Mouse (Mus musculus): ENCODE data around the gene Mesp1. TPM values are rescaled to one million over a fixed set of nuclear protein-coding genes. Genes with fewer than 3 reads are reported as not detected.
"Not testable (repeated sequence)": the region's sequence is repeated elsewhere in the genome, so short reads cannot be mapped to it uniquely, and the experiment has no call there.

The Mesp1 gene
- polyA plus RNA-seq, 1 experiment from 2014 or later = not detected

- no peaks in the 10 kb centered on the region for H3K36me3 ChIP-seq (ENCODE audit: control insufficient read depth, insufficient read depth, low read length)
- H3K4me1 ChIP-seq (ENCODE audit: control insufficient read depth, insufficient read depth, low read length) = no peaks in the 10 kb centered on the region
- H3K4me3 ChIP-seq (ENCODE audit: low read depth, low read length) = no peak overlapping the region
- DNase-seq (ENCODE audit: low spot score) = no peak
- ATAC-seq (ENCODE audit: insufficient number of reproducible peaks, low FRiP score, low TSS enrichment, low read depth) = no peak
- no peaks in the 10 kb centered on the region for H3K9me3 ChIP-seq (ENCODE audit: control insufficient read depth, low read length)
- 70% methylated on average over 11 of the region's 11 CpGs for WGBS
- H3K4me2 ChIP-seq (ENCODE audit: low read depth, severe bottlenecking) = no peak overlapping the region
- no peaks in the 10 kb centered on the region for H3K27me3 ChIP-seq (ENCODE audit: control insufficient read depth, insufficient read depth, low read length)
- no peak overlapping the region for H3K9ac ChIP-seq (ENCODE audit: low read length)
- no peak overlapping the region for H3K27ac ChIP-seq (replicated peaks; ENCODE audit: low read depth, low read length)
Observed at GRCm38 (mm10) chr7:79801391-79801790, 7.8 kb upstream of the Mesp1 start.

GRCm38 (mm10) chr7:79800336-79800735, 6.7 kb upstream of the Mesp1 start:
- H3K4me1 ChIP-seq (ENCODE audit: control insufficient read depth, insufficient read depth, low read length) = no peaks in the 10 kb centered on the region
- no peak overlapping the region for H3K27ac ChIP-seq (replicated peaks; ENCODE audit: low read depth, low read length)
- 0 out of 2 replicates have a peak, but pooled peaks cover under 1% of the 10 kb centered on the region for H3K27me3 ChIP-seq (ENCODE audit: control insufficient read depth, insufficient read depth, low read length)
- ATAC-seq (ENCODE audit: insufficient number of reproducible peaks, low FRiP score, low TSS enrichment, low read depth) (no peak), DNase-seq (ENCODE audit: low spot score) (no peak)
- no peaks in the 10 kb centered on the region for H3K9me3 ChIP-seq (ENCODE audit: control insufficient read depth, low read length)
- H3K4me3 ChIP-seq (ENCODE audit: low read depth, low read length) = no peak overlapping the region
- H3K4me2 ChIP-seq (ENCODE audit: low read depth, severe bottlenecking) = no peak overlapping the region
- no peak overlapping the region for H3K9ac ChIP-seq (ENCODE audit: low read length)
- 76% methylated on average over 4 of the region's 4 CpGs for WGBS
- H3K36me3 ChIP-seq (ENCODE audit: control insufficient read depth, insufficient read depth, low read length) = no peaks in the 10 kb centered on the region

GRCm38 (mm10) chr7:79799506-79799905, 5.9 kb upstream of the Mesp1 start:
- no peaks in the 10 kb centered on the region for H3K36me3 ChIP-seq (ENCODE audit: control insufficient read depth, insufficient read depth, low read length)
- 75% methylated on average over 6 of the region's 6 CpGs for WGBS
- peaks cover 8% of the 10 kb centered on the region; the same call in 1 of the 2 replicates for H3K27me3 ChIP-seq (ENCODE audit: control insufficient read depth, insufficient read depth, low read length)
- no peak overlapping the region for H3K4me3 ChIP-seq (ENCODE audit: low read depth, low read length)
- no peaks in the 10 kb centered on the region for H3K4me1 ChIP-seq (ENCODE audit: control insufficient read depth, insufficient read depth, low read length)
- no peaks in the 10 kb centered on the region for H3K9me3 ChIP-seq (ENCODE audit: control insufficient read depth, low read length)
- no peak overlapping the region for H3K4me2 ChIP-seq (ENCODE audit: low read depth, severe bottlenecking)
- H3K27ac ChIP-seq (replicated peaks; ENCODE audit: low read depth, low read length) = no peak overlapping the region
- no peak for ATAC-seq (ENCODE audit: insufficient number of reproducible peaks, low FRiP score, low TSS enrichment, low read depth)
- H3K9ac ChIP-seq (ENCODE audit: low read length) = no peak overlapping the region
- no peak for DNase-seq (ENCODE audit: low spot score)

- peaks cover 11% of the 10 kb centered on the region; the same call in 1 of the 2 replicates for H3K27me3 ChIP-seq (ENCODE audit: control insufficient read depth, insufficient read depth, low read length)
Observed at GRCm38 (mm10) chr7:79799048-79799447, 5.5 kb upstream of the Mesp1 start.

GRCm38 (mm10) chr7:79798606-79799005, 5.0 kb upstream of the Mesp1 start:
- H3K4me3 ChIP-seq (ENCODE audit: low read depth, low read length) = no peak overlapping the region
- DNase-seq (ENCODE audit: low spot score) (no peak), ATAC-seq (ENCODE audit: insufficient number of reproducible peaks, low FRiP score, low TSS enrichment, low read depth) (no peak)
- no peak overlapping the region for H3K27ac ChIP-seq (replicated peaks; ENCODE audit: low read depth, low read length)
- H3K9me3 ChIP-seq (ENCODE audit: control insufficient read depth, low read length) = no peaks in the 10 kb centered on the region
- peaks cover 15% of the 10 kb centered on the region for H3K27me3 ChIP-seq (ENCODE audit: control insufficient read depth, insufficient read depth, low read length)
- no peak overlapping the region for H3K4me2 ChIP-seq (ENCODE audit: low read depth, severe bottlenecking)
- no peak overlapping the region for H3K9ac ChIP-seq (ENCODE audit: low read length)
- no peaks in the 10 kb centered on the region for H3K36me3 ChIP-seq (ENCODE audit: control insufficient read depth, insufficient read depth, low read length)
- WGBS = 22% methylated on average over 5 of the region's 5 CpGs
- H3K4me1 ChIP-seq (ENCODE audit: control insufficient read depth, insufficient read depth, low read length) = no peaks in the 10 kb centered on the region

More at GRCm38 (mm10) chr7:79799048-79799447, 5.5 kb upstream of the Mesp1 start:
- DNase-seq (ENCODE audit: low spot score) (peak; percentile 94), ATAC-seq (ENCODE audit: insufficient number of reproducible peaks, low FRiP score, low TSS enrichment, low read depth) (no peak)
- no peak overlapping the region for H3K27ac ChIP-seq (replicated peaks; ENCODE audit: low read depth, low read length)
- 5% methylated on average over 8 of the region's 8 CpGs for WGBS
- H3K36me3 ChIP-seq (ENCODE audit: control insufficient read depth, insufficient read depth, low read length) = no peaks in the 10 kb centered on the region
- no peaks in the 10 kb centered on the region for H3K9me3 ChIP-seq (ENCODE audit: control insufficient read depth, low read length)
- no peaks in the 10 kb centered on the region for H3K4me1 ChIP-seq (ENCODE audit: control insufficient read depth, insufficient read depth, low read length)
- no peak overlapping the region for H3K4me3 ChIP-seq (ENCODE audit: low read depth, low read length)
- H3K4me2 ChIP-seq (ENCODE audit: low read depth, severe bottlenecking) = no peak overlapping the region
- no peak overlapping the region for H3K9ac ChIP-seq (ENCODE audit: low read length)

DNA sequence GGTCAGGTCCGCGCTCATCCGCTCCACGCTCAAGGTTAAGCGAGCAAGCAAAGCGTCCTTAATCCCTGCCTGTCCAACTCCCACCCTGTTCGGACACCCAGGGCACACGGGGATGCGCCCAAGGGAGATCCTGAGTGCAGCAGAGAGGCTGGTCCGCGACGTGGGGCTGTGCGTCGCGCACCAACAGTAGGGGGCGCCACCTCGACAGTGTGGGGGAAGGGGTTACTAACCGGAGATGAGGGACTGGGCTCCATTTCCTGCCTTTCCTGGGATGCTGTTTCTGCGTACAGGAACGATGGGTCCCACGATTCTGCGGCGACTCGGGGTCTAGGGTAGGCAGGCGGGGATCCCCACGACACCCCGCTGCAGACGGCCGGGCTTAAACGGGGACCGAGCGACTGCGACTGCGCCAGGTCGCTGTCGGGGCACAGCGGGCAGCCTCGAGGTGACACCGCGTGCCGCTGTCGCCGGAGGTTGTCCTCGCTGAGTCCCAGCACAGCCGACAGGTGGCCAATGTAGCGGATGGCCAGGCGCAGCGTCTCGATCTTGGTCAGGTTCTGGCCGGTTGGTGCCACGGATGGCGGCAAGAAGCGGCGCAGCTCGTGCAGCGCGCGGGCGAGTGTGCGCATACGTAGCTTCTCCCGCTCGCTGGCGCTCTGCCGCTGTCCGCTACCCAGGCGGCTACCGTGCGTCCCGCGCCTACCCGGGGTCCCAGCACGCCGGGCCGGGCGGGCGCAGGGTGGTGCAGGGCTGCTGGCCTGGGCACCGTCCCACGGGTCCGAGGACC, 760 bp downstream of the Mesp1 start:
- DNase-seq (ENCODE audit: low spot score) (peak; percentile 72), ATAC-seq (ENCODE audit: insufficient number of reproducible peaks, low FRiP score, low TSS enrichment, low read depth) (peak; percentile 45)

DNA sequence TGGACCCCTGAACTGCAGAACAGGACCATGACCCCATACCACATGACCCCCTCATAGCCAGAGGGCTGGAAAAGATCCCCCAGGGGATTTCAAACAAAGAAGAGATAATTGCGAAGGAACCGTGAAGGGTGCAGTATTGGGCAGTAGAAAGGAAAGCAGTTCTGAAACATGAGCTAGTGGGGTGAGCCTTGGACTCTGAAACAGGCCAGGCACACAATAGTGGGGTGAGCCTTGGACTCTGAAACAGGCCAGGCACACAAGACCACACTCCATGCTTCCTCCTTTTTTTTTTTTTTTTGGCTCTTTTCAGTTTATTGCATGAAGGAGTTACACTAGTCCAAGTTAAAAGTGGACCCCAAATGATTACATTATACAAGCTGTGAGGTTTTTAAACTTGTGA, 3.8 kb downstream of the Mesp1 start:
- not testable (repeated sequence) for H3K4me3 ChIP-seq (ENCODE audit: low read depth, low read length); DNase-seq (ENCODE audit: low spot score); H3K27ac ChIP-seq (replicated peaks; ENCODE audit: low read depth, low read length); H3K9me3 ChIP-seq (ENCODE audit: control insufficient read depth, low read length); H3K9ac ChIP-seq (ENCODE audit: low read length); H3K4me2 ChIP-seq (ENCODE audit: low read depth, severe bottlenecking); H3K4me1 ChIP-seq (ENCODE audit: control insufficient read depth, insufficient read depth, low read length); H3K36me3 ChIP-seq (ENCODE audit: control insufficient read depth, insufficient read depth, low read length); ATAC-seq (ENCODE audit: insufficient number of reproducible peaks, low FRiP score, low TSS enrichment, low read depth)
- 12% methylated on average over 2 of the region's 2 CpGs for WGBS
- peaks cover 42% of the 10 kb centered on the region for H3K27me3 ChIP-seq (ENCODE audit: control insufficient read depth, insufficient read depth, low read length)

More for the DNA sequence above, 760 bp downstream of the Mesp1 start:
- H3K4me1 ChIP-seq (ENCODE audit: control insufficient read depth, insufficient read depth, low read length) = peaks cover 3% of the 10 kb centered on the region
- no peaks in the 10 kb centered on the region for H3K9me3 ChIP-seq (ENCODE audit: control insufficient read depth, low read length)
- no peaks in the 10 kb centered on the region for H3K36me3 ChIP-seq (ENCODE audit: control insufficient read depth, insufficient read depth, low read length)
- peak overlapping the region; percentile 71 for H3K4me2 ChIP-seq (ENCODE audit: low read depth, severe bottlenecking)
- peaks cover 45% of the 10 kb centered on the region for H3K27me3 ChIP-seq (ENCODE audit: control insufficient read depth, insufficient read depth, low read length)
- under 1% methylated on average over 79 of the region's 80 CpGs for WGBS
- peak overlapping the region; percentile 43; the same call in 1 of the 2 replicates for H3K9ac ChIP-seq (ENCODE audit: low read length)
- peak overlapping the region; percentile 40 for H3K4me3 ChIP-seq (ENCODE audit: low read depth, low read length)
- no peak overlapping the region for H3K27ac ChIP-seq (replicated peaks; ENCODE audit: low read depth, low read length)

- Histone ChIP-seq H3K27ac (replicated peaks; ENCODE audit: low read depth, low read length) (no peak overlapping the region), H3K36me3 (ENCODE audit: control insufficient read depth, insufficient read depth, low read length) (no peaks in the 10 kb centered on the region), H3K9ac (ENCODE audit: low read length) (no peak overlapping the region), H3K4me1 (ENCODE audit: control insufficient read depth, insufficient read depth, low read length) (0 out of 2 replicates have a peak, but pooled peaks cover 2% of the 10 kb centered on the region), H3K4me3 (ENCODE audit: low read depth, low read length) (no peak overlapping the region), H3K4me2 (ENCODE audit: low read depth, severe bottlenecking) (no peak overlapping the region), H3K27me3 (ENCODE audit: control insufficient read depth, insufficient read depth, low read length) (peaks cover 9% of the 10 kb centered on the region), H3K9me3 (ENCODE audit: control insufficient read depth, low read length) (no peaks in the 10 kb centered on the region)
- peak; percentile 84 for DNase-seq (ENCODE audit: low spot score)
- WGBS = 17% methylated on average over 6 of the region's 6 CpGs
- ATAC-seq (ENCODE audit: insufficient number of reproducible peaks, low FRiP score, low TSS enrichment, low read depth) = 0 out of 2 replicates have a peak, but pooled peaks have one; percentile 32
Observed at GRCm38 (mm10) chr7:79786295-79786694, 7.3 kb downstream of the Mesp1 start.
